Mouse (Mus musculus) adrenal gland, postnatal 4 days (tissue): ENCODE measurements around the gene Mrpl39. TPM values are rescaled to one million over a fixed set of nuclear protein-coding genes. Genes with fewer than 3 reads are reported as not detected.

ENCODE experiments used
- DNase-seq, 2 experiments: peaks; one replicate each; pipeline ENCODE4 v3.0.0; 2021 to 2022; ENCODE audit warnings: low spot score in 2 of 2, mixed read lengths in 2 of 2
- long read RNA-seq, 2 experiments: library from polyadenylated mRNA; stranded (forward); transcript quantifications; one replicate each; pipeline ENCODE4 v2.0.0; 2021
- total RNA-seq, 2 experiments: library from RNA; stranded (reverse); gene quantifications; 2 replicates each; pipeline ENCODE4 v1.2.3; 2021

Gene Mrpl39
- 10 to 100 TPM; 44.5 to 47.2 TPM for total RNA-seq
- long read RNA-seq, experiment 1, transcript Mrpl39-202 (2 exons, 523 nt) = minor isoform, 6 of 119 reads
- long read RNA-seq, experiment 1, transcript Mrpl39-201 (10 exons, 2,294 nt) = major isoform, 81 of 119 reads
- long read RNA-seq, experiment 1, partial matches to known transcripts = 31 of 119 reads
- long read RNA-seq, experiment 1, other reads (novel, unspliced or antisense) = 1 of 119 reads
- long read RNA-seq, experiment 2, transcript Mrpl39-201 (10 exons, 2,294 nt) = major isoform, 105 of 131 reads
- long read RNA-seq, experiment 2, partial matches to known transcripts = 20 of 131 reads
- long read RNA-seq, experiment 2, other reads (novel, unspliced or antisense) = 6 of 131 reads

GRCm38 (mm10) chr16:84735166-84736105 lies at the start of gene Mrpl39:
TSS of gene Mrpl39 (minus strand) at chr16:84735742.
- peak; percentile 97 to 99 for DNase-seq

DNA sequence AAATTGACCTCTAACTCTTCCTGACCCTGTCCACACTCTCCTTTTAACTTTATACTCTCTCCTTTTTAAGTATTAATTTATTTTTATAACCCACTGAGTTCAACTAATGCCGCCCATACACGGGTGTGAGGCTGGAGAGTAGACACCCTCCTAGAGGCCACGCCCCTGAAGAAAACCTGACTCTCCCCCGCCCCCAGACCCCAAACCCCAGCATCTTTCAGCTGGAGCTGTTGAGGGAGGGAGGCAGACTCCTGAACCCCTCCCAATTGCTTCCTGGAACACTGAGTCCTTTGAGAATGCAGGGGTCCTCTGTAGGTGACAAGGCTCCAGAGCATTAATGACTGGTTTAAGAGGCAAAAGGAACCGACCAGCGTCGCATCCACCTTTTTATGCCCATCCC lies 49.4 kb upstream of the Mrpl39 start:
- DNase-seq = no peak

- no peak for DNase-seq
Measured at GRCm38 (mm10) chr16:84783279-84783678, 47.7 kb upstream of the Mrpl39 start.

DNA sequence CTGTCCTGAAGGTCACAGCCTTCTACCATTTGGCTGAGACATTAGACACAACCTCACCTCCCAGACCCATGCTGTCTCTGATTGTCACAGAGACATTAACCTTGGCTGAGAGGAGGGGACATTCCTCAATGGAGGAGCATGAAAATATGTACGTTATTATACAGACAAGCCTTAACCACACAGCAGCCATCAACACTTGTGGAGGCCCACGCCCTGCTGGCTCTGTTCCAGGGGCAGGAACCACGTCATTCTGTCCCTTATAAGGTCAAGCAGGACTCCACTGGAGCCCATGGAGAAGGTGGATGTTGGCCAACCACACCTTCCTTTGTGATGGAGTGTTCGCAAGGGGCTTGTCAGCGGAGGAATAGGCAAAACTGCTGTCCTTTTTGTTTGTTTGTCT lies 44.2 kb upstream of the Mrpl39 start:
- DNase-seq = no peak

DNA sequence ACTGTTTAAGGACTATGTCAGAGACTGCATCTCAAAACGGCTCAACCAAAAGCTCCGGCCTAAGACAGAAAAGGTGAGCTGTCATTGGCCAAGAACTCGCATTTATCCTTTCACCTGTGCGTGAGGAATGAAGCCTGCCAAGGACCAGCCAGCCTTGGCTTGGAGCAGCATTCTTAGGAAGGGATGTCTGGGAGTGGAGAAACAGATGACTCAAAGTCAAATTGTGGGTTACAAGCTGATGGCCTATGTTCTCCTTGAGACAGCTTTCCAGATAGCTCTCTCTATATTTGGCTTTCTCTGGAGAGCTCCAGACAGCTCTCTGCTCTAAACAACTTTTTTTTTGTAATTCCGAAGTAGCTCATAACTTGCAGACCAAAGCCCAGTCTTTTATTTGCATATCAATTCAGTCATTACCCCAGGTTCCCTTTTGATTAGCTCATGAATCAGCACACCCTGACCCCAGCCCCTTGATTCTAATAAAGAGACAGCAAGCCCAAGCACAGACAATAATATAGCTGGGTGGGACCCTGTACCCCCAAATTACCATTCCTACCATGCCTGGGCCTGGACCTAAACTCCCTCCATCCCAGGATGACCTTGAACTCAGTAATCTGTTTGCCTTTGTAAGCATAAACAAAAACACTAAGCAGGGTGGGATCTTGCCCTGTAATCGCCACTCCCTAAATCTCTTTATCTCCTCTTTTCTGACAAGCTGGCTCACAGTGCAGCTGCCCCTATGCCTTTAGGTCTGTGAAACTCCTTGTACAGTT lies 43.5 kb upstream of the Mrpl39 start:
- no peak for DNase-seq

DNA sequence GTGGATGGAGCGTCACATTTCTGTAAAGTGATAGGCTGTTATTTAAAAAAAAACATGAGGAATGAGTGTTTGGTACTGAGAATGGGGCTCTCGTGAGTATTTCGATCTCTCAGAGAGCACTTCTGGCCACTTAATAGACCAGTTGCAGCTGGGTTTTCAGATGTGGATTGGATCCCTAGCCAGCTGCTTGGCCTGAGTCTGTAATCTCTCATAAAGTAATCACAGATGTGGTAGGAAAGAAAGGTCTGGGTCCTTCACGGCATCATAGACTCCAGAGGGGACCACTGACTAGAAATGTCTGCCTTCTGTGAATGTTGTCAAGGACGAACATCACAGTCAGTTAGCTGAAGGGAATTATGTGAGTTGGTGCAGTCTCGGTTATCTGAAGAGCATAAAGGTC lies 42.9 kb upstream of the Mrpl39 start:
- no peak for DNase-seq

GRCm38 (mm10) chr16:84776089-84776784 lies 40.7 kb upstream of the Mrpl39 start:
- no peak for DNase-seq

- DNase-seq = no peak
Measured at GRCm38 (mm10) chr16:84775356-84775755, 39.8 kb upstream of the Mrpl39 start.

DNA sequence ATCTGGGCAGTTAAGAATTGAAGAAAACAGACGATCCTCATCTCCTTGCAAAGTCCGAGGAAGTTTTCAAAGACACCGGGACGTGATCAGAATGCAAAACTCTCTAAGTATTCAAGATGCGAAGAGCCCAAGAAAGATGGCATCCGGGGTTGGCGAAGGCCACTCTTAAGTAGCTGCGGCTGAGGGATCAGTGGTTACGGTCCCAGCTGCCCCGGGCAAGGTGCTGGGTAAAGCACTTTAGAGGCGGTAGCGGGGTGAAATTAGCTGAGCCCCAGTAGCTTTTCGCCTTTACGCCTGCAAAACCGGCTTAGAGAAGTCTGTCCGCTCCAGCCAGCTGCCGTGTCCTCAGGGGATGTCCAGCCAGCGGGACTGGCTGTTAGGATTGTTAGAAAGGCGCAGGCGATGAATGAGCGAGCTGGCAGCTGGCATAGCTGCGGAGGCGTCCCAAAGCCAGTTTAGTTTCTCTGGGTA lies 39.3 kb upstream of the Mrpl39 start:
- no peak for DNase-seq

DNA sequence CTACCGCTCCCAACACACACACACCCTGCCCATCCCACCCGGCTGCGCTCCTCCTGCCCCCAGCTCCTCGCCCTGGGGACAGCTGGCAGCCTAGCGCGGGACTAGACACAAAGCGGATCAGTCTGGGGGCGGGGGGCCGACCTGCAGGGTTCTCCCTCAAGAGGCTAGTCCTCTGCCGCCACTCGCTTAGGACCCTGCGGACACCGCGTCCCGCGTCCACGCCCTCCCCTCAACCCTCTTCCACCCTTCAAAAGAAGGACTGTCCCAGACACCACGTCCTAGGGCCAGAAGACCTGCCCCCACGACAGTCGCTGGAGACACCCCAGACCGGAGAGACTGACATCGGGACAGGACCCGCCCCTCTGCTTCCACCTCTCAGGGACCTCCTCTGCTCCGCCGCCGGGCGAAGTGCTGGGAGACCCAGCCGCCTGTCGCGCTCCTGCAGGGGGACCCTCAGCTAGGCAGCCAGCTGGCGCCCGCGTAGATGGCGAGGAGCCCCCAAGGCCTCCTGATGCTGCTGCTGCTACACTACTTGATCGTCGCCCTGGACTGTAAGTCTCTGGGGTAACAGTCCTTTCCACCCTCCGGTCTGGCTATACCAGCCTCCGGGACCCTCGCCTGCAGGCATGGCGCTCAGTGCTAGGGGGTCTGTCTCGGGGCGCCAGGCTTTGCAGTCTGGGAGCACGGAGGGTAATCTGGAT lies 38.6 kb upstream of the Mrpl39 start, which contains the start of gene Jam2:
TSS of gene Jam2 (plus strand) at position 121 of the 701 bp plus-strand sequence.
- DNase-seq = peak; percentile 17 to 23

DNA sequence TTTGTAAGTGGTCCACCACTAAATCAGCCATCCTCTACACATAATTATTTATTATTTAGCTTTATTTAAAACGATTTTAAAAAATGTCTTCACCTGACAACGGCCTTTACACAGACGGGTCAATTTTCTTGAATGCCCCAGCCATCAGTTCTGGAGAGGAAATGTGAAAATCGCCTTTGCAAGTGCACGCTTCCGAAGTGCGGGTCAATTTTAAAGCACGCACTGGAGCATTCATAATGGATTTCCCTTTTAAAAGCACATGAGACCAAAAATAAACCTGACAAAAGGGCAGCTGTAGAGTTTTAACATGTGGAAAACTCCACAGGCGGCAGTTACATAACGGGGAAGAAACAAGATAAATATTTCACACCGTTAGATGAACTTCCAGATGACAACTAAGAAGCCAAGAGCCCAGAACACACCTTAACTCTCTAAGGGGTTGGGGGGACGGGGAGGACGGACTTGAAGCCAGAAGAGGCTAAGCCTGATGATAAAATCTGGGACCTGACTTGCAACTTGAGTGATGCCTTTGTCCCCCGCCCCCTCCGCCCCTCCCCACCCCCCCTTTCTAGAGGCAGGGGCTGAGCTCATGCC lies 37.8 kb upstream of the Mrpl39 start:
- no peak for DNase-seq

DNA sequence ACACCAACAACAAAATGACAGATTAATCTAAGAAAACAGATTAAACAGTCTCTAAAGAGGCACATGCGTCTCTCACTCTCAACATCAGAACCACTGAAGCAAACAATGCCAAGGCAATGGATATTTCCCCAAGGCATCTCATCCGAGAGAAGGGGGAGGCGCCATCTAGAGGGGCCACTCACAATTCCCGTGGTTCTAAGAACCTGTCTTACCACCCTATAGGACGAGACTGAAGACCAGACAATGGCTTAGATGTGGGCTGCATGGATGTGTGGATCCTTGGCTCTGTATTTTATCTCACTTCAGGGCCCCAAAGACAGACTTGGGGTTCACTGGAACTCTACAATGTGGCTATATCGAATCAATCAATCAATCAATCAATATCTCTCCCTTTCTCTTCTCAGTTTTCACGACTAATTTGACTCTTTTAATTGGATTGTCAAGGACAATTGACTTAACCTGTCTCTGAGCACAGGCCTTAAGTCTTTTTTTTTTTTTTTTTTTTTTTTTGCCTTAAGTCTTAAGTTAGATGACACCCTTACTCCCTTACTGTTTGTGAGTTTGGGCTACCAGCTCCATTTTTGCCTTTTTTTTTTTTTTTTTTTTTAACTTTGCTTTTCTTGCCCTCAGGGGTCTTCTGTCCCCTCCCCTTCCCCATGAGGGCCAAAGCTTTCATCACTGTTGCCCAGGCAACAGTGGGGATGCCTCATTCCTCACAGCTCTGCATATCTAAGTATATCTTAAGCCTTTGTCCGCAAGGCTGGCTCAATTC lies 37.1 kb upstream of the Mrpl39 start:
- no peak for DNase-seq

- no peak for DNase-seq
Measured at GRCm38 (mm10) chr16:84771461-84771860, 35.9 kb upstream of the Mrpl39 start.

DNA sequence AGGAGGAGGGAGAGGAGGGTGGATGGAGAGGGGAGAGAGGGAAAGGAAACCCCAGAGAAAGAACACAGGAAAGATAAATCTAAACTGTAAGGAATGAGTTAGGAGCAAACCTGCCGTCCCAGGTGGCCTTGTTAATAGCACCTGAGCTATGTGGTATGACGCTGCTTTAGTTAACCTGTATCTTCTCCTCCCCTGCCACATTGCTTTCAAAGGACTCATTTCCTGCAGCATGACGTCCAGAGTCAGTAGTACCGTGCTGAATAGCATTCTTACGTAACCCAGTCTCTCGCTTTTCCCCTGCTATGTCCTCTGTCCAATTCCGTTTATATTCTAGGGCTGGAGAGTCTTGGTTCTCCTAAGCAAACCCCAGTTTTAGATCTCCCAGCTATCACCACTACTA lies 35.3 kb upstream of the Mrpl39 start:
- DNase-seq = no peak

- DNase-seq = no peak
Measured at GRCm38 (mm10) chr16:84769619-84770464, 34.3 kb upstream of the Mrpl39 start.

- no peak for DNase-seq
Measured at GRCm38 (mm10) chr16:84769182-84769581, 33.6 kb upstream of the Mrpl39 start.

DNA sequence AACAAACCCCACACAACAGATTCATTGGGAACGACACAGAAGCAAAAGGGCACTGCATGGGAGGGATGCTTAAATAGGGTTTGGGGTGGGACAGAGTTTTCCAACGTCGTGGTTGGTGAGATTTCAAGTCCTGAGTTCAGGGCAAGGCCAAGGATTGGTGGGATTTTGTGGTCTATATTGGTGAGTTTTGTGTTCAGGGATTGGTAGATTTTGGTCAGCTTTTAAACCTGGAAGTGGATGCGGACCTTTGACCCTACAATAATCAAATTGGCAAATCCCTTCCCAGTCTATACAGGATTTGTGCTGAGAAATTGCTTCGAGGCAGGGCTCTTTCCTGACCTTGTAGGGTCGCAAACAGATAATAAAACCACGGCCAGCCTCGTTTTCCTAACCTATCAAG lies 32.4 kb upstream of the Mrpl39 start:
- DNase-seq = no peak
